Mouse (Mus musculus) hematopoietic stem cell, adult 5-6 weeks (primary cell): ENCODE data around the gene Lama4. TPM values are rescaled to one million over a fixed set of nuclear protein-coding genes. Genes with fewer than 3 reads are reported as not detected.

ENCODE experiments used
- ATAC-seq, 2 experiments: fragments of 125-278 bp in 1 of 2; replicated peaks in 1 of 2; 2 replicates each; pipeline ENCODE4 v1.8.0; 2016 to 2017; ENCODE audit warnings: inconsistent platforms in 2 of 2, mild to moderate bottlenecking in 2 of 2, moderate number of reproducible peaks in 2 of 2, low read depth in 1 of 2, moderate TSS enrichment in 1 of 2; ENCODE audit not compliant: low FRiP score in 2 of 2, poor library complexity in 2 of 2, severe bottlenecking in 2 of 2, insufficient read depth in 1 of 2, low TSS enrichment in 1 of 2
- total RNA-seq: library from RNA; stranded (forward); fragments of 172-1452, 232-1000 nt; gene quantifications from 2 replicates; pipeline ENCODE4 v1.2.3, GENCODE M21; 2017

Gene Lama4
- total RNA-seq, 1 experiment from 2014 or later = 0.74 TPM

DNA sequence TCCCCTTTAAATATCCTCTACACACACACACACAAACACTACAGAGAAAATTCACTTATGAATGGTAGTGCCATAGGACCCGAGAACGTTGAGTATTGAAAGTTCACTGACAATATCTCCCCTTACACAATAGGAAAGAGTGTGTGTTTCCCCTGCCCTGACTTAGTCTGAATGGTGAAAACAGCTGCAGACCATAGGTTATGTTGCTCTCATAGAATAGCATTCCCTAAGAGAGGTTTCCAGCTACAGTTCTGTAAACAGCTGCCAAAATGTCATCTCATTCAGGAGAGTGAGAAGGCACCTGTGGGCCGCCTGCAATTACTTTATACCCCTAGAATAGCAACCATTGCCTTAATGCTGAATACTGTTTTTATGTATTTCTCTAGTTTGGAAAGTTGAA, 141.1 kb downstream of the Lama4 start:
- no peak for ATAC-seq

GRCm38 (mm10) chr10:39106935-39107334, 141.6 kb downstream of the Lama4 start:
- ATAC-seq = no peak

DNA sequence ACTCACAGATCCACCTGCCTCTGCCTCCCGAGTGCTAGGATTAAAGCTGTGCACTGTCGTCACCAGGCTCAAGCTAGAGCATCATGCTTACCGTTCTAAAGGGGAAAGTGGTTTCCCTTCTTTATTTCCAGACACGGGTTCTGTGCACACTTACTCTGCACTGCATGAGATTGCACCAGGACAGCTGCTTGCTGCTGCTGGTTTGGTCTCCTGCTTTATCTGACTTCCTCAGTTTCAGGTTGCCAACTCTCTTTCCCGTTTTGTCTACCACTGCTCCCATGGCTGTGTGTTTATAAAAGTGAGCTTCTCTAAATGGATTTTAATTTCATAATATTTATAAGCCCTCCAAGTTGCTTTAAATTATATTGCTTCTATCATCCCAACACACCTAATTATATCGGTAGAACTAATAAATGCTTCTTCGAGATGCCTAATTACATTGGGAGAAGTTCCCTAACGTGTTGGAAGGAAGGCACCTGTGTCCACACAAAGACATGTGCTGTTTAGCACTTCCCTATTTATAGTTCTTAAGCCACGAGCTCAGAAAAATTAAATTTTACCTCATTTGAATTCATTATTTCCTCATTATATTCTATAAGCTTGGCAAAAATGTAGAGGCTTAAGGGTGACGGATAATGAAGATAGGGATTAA, 143.6 kb downstream of the Lama4 start:
- ATAC-seq = peak; percentile 68 to 75

DNA sequence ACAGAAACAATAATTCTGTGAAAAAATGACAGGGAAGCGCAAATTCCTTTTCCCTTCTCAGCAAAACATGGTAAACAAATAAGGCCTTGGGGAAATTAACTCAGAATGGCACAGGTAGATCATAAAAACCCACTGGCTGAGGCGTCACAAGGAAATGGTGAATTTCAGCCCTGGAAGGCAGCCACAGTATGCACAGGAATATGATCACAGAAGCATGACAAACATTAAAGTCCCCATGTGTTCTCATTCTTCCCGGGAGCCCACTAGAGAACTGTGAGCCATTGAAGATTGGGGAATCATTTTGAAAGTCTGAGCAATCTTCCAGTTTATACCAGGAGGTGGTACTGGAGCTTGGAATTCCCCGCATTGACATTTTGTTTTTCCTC, 144.2 kb downstream of the Lama4 start:
- no peak for ATAC-seq

GRCm38 (mm10) chr10:39121412-39121811, 156.1 kb downstream of the Lama4 start:
- ATAC-seq = peak in 1 of 2 experiments; percentile 49; a peak in 1 of 4 replicates

- ATAC-seq = peak; percentile 94 to 97
Observed at GRCm38 (mm10) chr10:39133462-39134310, 168.4 kb downstream of the Lama4 start, which contains the start of the genes Fam229b and Tube1. Fam229b (minus strand) TSS chr10:39133914. Tube1 (plus strand) TSS chr10:39133976.

DNA sequence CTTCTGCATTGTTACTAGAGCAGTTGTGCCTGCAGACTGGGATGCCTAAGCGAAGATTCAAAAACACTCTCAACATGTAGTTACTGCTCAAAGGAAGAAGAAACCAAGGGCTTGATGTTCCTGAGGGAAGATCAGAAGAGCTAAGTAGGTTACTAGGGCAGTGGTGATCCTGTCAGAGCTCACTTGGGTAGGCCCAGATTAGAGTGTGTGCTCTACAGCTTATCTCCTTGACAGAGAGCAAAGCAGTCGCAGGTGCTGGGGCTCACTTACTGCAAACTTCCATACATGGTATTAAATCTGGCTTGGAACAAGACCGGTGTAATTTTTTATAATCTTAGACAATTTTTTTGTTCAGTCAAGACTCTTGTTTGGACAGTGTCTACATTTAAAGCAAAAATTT, 172.5 kb downstream of the Lama4 start:
- ATAC-seq = no peak

DNA sequence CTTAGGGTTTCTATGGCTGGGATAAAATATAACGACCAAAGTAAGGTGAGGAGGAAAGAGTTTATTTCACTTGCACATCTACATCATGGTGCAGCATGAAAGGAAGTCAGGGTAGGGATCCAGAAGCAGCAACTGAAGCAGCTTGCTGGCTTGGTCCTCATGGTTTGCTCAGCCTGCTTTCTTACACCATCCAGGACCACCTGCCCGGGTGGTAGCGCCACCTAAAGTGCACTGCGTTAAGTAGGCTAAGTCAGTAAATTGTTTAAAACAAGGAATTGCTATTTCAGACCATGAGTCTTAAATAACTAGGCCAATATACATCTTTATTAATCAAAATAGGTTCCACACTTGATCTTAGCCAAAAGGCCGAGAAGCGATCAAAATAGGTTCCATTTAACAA, 173.4 kb downstream of the Lama4 start:
- ATAC-seq = no peak

- ATAC-seq = no peak
Observed at GRCm38 (mm10) chr10:39140843-39141242, 175.5 kb downstream of the Lama4 start.

DNA sequence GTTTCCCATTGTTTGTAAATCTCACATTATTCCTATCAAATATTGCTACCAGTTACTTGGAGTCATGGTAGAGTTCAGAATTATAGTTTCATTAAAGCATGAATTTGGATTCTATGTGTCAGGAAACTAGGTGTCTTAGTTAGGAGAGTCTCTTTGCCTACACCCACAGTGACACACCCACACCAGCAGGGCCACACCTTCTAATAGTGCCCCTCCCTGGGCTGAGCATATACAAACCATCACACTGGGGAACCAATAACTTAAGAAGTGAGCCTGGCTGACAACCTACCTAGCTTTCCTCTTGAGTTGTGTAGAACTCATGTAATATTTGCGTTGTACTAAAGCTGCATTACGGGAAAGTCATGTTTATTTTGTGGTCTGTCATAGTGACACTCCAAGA, 176.1 kb downstream of the Lama4 start:
- ATAC-seq = no peak

GRCm38 (mm10) chr10:39142216-39142615, 176.9 kb downstream of the Lama4 start:
- ATAC-seq = no peak

DNA sequence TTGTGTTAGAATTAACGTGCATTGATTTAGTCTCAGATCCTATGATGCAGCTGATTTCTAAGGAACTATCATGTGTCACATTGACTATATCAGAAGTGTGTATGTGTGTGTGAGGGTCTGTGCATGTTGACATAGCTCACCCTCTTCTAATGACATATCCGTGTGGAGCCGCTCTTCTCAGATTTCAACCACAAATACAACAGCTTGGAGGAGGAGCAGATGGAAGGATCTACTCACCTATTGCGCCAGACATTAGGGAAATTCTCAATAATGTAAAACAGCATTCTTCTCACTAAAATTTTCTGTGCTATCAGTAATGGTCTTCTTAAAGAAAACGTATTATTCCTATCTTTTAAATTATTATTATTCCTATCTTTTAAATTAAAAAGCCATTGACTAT, 191.4 kb downstream of the Lama4 start:
- no peak for ATAC-seq

DNA sequence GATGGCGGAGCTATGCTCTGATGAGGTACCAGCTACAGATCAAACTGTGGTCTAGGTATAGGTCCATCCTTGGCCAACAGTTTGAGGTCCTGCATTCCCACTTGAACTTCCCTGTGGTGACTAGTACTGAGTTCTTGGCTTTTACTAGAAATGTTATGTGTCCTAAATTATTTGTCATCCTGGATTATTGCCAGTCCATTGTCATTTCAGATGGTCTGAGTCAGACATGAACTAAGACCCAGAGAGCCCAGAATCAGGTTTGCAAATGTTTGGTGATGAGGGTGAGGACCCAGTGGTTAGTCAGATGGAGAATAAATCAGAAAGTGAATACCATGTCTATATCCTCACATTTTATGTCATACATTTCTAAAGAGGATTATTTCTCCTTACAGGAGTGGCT, 192.0 kb downstream of the Lama4 start:
- ATAC-seq = no peak

GRCm38 (mm10) chr10:39158306-39158705, 193.0 kb downstream of the Lama4 start:
- no peak for ATAC-seq

Other genes with a start within 250 kb of the Lama4 start
- not detected in 2 replicates for gene Rfpl4b, start 143.7 kb upstream of the Lama4 start, total RNA-seq
- 0.35 and 4.9 TPM in 2 replicates for gene Fam229b, start 168.4 kb downstream of the Lama4 start, total RNA-seq
- gene Tube1, start 168.5 kb downstream of the Lama4 start, total RNA-seq = 8.0 and 8.9 TPM in 2 replicates
- not detected in 2 replicates for gene Ccn6, start 198.3 kb downstream of the Lama4 start, total RNA-seq